Mouse (Mus musculus) urinary bladder, postnatal 4 days (tissue): ENCODE measurements around the gene Kctd7.

Source experiments
- DNase-seq, 2 experiments: peaks; one replicate each; pipeline ENCODE4 v3.0.0; 2021 to 2022; ENCODE audit warnings: low spot score in 2 of 2

Kctd7 gene

GRCm38 (mm10) chr5:130191865-130192264 lies 47.2 kb downstream of the Kctd7 start:
- no peak for DNase-seq

- no peak for DNase-seq
Measured at GRCm38 (mm10) chr5:130192356-130192944, 47.8 kb downstream of the Kctd7 start.

DNA sequence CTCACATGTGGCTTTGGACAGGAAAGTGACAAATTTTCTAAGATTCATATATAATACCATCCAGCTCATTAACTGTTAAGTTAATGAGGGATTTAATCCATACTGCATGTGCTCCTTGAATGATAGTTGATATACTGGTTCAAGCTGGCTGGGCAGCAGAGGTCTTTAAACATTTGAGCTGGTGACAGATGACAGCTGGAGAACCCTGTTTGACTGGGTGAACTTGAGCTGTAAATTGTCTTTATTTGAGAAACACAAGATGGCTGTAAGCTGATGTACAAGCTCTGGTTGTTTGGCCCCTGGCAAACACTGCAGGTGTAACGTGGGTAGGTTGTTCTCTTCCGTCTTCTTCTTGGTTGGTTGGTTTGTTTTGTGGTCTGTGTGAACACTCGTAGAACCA lies 49.1 kb downstream of the Kctd7 start:
- DNase-seq: no peak

GRCm38 (mm10) chr5:130196307-130196706 lies 51.6 kb downstream of the Kctd7 start:
- DNase-seq: no peak

GRCm38 (mm10) chr5:130197454-130197853 lies 52.8 kb downstream of the Kctd7 start:
- DNase-seq: no peak

- no peak for DNase-seq
Measured at GRCm38 (mm10) chr5:130197981-130198380, 53.3 kb downstream of the Kctd7 start.

GRCm38 (mm10) chr5:130200233-130201029 lies 55.8 kb downstream of the Kctd7 start:
- no peak for DNase-seq

- DNase-seq: no peak
Measured at GRCm38 (mm10) chr5:130203948-130204347, 59.3 kb downstream of the Kctd7 start.

GRCm38 (mm10) chr5:130204560-130204959 lies 59.9 kb downstream of the Kctd7 start:
- no peak for DNase-seq
